Mouse (Mus musculus): ENCODE data around the gene Esp38. TPM values are rescaled to one million over a fixed set of nuclear protein-coding genes. Genes with fewer than 3 reads are reported as not detected.
"Not testable (repeated sequence)": the region's sequence is repeated elsewhere in the genome, so short reads cannot be mapped to it uniquely, and the experiment has no call there.

Gene Esp38
- total RNA-seq (2015; ENCODE audit: low replicate concordance) = not detected in 2 replicates
- total RNA-seq (2017; ENCODE audit: low replicate concordance) = not detected in 2 replicates

DNA sequence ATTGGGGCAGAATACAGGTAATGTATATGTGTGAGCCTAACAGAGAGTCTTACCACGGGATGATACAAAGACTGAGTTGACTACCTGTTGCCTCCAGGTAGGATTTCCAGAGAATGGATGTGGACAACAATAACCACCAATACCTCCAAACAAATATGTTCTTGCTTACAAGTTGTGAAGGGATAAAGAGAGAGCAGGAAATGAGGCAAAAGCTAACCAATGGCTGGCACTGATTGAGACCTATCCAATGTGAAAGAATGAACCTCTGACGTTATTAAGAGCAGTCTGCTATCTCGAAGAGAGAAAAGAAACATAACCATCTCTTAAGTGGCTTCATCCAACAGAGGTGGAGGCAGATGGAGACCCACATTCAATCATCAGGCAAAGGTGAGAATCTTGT is at the start of gene Esp38:
Gene Esp38, plus strand, starts transcription at position 301 of the 400 bp plus-strand sequence.
- no peak for ATAC-seq (replicated peaks; ENCODE audit: low FRiP score, poor library complexity, severe bottlenecking)

DNA sequence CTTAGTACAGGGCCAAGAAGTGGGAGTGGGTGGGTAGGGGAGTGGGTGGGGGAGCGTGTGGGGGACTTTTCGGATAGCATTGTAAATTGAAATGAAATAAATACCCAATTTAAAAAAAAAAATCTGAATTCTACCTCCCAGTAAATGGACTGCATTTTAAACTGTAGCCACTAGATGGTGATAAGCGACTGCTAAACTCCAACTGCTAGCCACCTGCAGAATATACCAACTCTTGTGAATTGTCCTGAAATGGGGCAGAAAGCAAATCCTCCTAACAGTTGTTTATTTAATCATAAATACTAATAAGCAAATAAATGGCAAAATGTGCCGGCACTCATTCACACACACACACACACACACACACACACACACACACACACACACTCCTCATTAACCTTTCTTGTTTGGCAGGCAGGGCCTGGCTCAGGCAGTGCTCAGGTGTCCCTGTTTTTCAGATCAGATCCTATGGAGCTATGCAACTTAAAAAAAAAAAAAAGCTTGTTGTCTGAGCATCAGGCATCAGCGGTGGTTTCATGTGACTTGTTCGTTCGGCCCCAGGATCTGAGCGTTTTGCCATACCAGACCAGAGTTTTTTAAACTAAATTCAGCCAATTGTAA is 47.3 kb upstream of the Esp38 start:
- ATAC-seq (replicated peaks; ENCODE audit: low FRiP score, poor library complexity, severe bottlenecking) = not testable (repeated sequence)

Other genes with a start within 250 kb of the Esp38 start
- not detected in 2 replicates for gene AC192777.2, start 144.9 kb downstream of the Esp38 start, total RNA-seq (2015; ENCODE audit: low replicate concordance)
- not detected in 2 replicates for gene AC192777.2, start 144.9 kb downstream of the Esp38 start, total RNA-seq (2017; ENCODE audit: low replicate concordance)

All from erythroid progenitor cell, adult 5-6 weeks (primary cell).